17 mouse cellular contexts compared by ENCODE assay signal in genomic region chr5:124470591-124471171, GRCm38 (mm10).
"Had no signal": no experiment of that assay in that cellular context is flagged by ENCODE, and none has a peak within 500 bp of the region (broad histone marks: within the 10 kb centered on the region; RNA-seq: fewer than 3 reads in every experiment).

No protein-coding gene starts in this region.

- H3K4me2 ChIP-seq: limb, embryonic 13.5 days; neural tube, embryonic 12.5 days; stomach, embryonic 15.5 days had no signal

- DNase-seq: layer of hippocampus, adult 9-11 months; layer of hippocampus, postnatal 36 days; left cerebral cortex, postnatal 4 days; lung, adult 18-20 months; lung, postnatal 4 days; midbrain, embryonic 14.5 days; retina, postnatal 1 day; right cerebral cortex, postnatal 4 days; spleen, adult 18-20 months; thymus, adult 2 months; thymus, postnatal 25 days had no signal

- H3K9ac ChIP-seq: limb, embryonic 13.5 days; liver, embryonic 14.5 days; neural tube, embryonic 12.5 days; stomach, embryonic 15.5 days had no signal

- ATAC-seq: intestine, embryonic 16.5 days had no signal

- H3K27me3 ChIP-seq: limb, embryonic 13.5 days; neural tube, embryonic 12.5 days; stomach, embryonic 15.5 days had no signal

- H3K4me3 ChIP-seq: limb, embryonic 13.5 days; midbrain, embryonic 10.5 days; neural tube, embryonic 12.5 days; stomach, embryonic 15.5 days had no signal

- H3K27ac ChIP-seq: limb, embryonic 13.5 days; liver, embryonic 14.5 days; midbrain, embryonic 10.5 days; neural tube, embryonic 12.5 days; stomach, embryonic 15.5 days had no signal

- H3K9me3 ChIP-seq: limb, embryonic 13.5 days; midbrain, embryonic 10.5 days; neural tube, embryonic 12.5 days; stomach, embryonic 15.5 days had no signal
